Mouse (Mus musculus) gastrocnemius, adult 2 months (tissue): ENCODE results near the gene Pusl1. TPM values are rescaled to one million over a fixed set of nuclear protein-coding genes. Genes with fewer than 3 reads are reported as not detected.

ENCODE experiments used
- DNase-seq: peaks from one replicate; pipeline ENCODE4 v3.0.0; 2022
- H3K27ac ChIP-seq: fragments of 200-600 bp; 2 replicates; pipeline ENCODE4 v1.8.1; 2022; ENCODE audit warnings: mild to moderate bottlenecking
- H3K4me3 ChIP-seq: fragments of 200-600 bp; 2 replicates; pipeline ENCODE4 v1.8.1; 2022; ENCODE audit warnings: mild to moderate bottlenecking, moderate library complexity
- CTCF ChIP-seq: fragments of 200-600 bp; IDR thresholded peaks from 2 replicates; pipeline ENCODE4 v1.8.1; 2022; ENCODE audit warnings: antibody characterized with exemption, mild to moderate bottlenecking, moderate library complexity
- intact Hi-C: fragments of 180-260 bp; cut with DNase I; formaldehyde crosslinking; loops from one replicate; pipeline ENCODE4 v1.15.1; 2025
- microRNA-seq: library from miRNA; unstranded; fragments of <30 nt; microRNA quantifications from one replicate; pipeline ENCODE4 v1.2.0, GENCODE M21; 2021
- total RNA-seq, 2 experiments: library from RNA; stranded (reverse); gene quantifications; 2 replicates each; pipeline ENCODE4 v1.2.3; 2021

The Pusl1 gene
- total RNA-seq, 2 experiments from 2014 or later = 10.5 to 13.4 TPM

- Histone ChIP-seq H3K4me3 (peak overlapping the region; percentile 94), H3K27ac (peak overlapping the region; percentile 98)
- intact Hi-C loops = no loop called here
- DNase-seq = peak; percentile 89
- TF ChIP-seq CTCF = no peak
Observed at GRCm38 (mm10) chr4:155848434-155849095, 43.0 kb downstream of the Pusl1 start.

- peak overlapping the region; percentile 98 for H3K27ac ChIP-seq
- intact Hi-C loops = loop anchor here (2.0 kb wide), 2 partner anchors 15 to 45 kb away; no protein-coding TSS in a partner anchor
- DNase-seq = peak; percentile 80
Observed at GRCm38 (mm10) chr4:155847591-155848352, 43.8 kb downstream of the Pusl1 start.

GRCm38 (mm10) chr4:155846871-155847578 is 44.6 kb downstream of the Pusl1 start, which contains the start of gene Dvl1:
Gene Dvl1, plus strand, starts transcription at chr4:155847402.
- intact Hi-C loops = loop anchor here (2.0 kb wide), 2 partner anchors 14 to 46 kb away; no protein-coding TSS in a partner anchor
- peak; percentile 97 for DNase-seq
- Histone ChIP-seq H3K27ac (peak within 1 kb of the TSS; percentile 98), H3K4me3 (peak within 1 kb of the TSS; percentile 94)
- TF ChIP-seq CTCF = peak; percentile 64

More at GRCm38 (mm10) chr4:155847591-155848352, 43.8 kb downstream of the Pusl1 start:
- TF ChIP-seq CTCF = peak; percentile 3; the same call in 1 of the 2 replicates
- peak overlapping the region; percentile 94 for H3K4me3 ChIP-seq

- Histone ChIP-seq H3K4me3 (no peak overlapping the region), H3K27ac (no peak overlapping the region)
- intact Hi-C loops = no loop called here
- TF ChIP-seq CTCF = no peak
- no peak for DNase-seq
Observed at GRCm38 (mm10) chr4:155843231-155843630, 48.4 kb downstream of the Pusl1 start.

- intact Hi-C loops = no loop called here
- TF ChIP-seq CTCF = no peak
- peak overlapping the region; percentile 68 for H3K4me3 ChIP-seq
- peak overlapping the region; percentile 96 for H3K27ac ChIP-seq
- DNase-seq = peak; percentile 24
Observed at GRCm38 (mm10) chr4:155841651-155842270, 49.8 kb downstream of the Pusl1 start.

GRCm38 (mm10) chr4:155841003-155841454 is 50.6 kb downstream of the Pusl1 start:
- Histone ChIP-seq H3K4me3 (peak overlapping the region; percentile 68), H3K27ac (peak overlapping the region; percentile 96)
- intact Hi-C loops = no loop called here
- DNase-seq = peak; percentile 79
- TF ChIP-seq CTCF = peak; percentile 50

- Histone ChIP-seq H3K4me3 (peak overlapping the region; percentile 68), H3K27ac (peak overlapping the region; percentile 96)
- no peak for TF ChIP-seq CTCF
- intact Hi-C loops = no loop called here
- peak; percentile 74 for DNase-seq
Observed at GRCm38 (mm10) chr4:155840076-155841002, 51.2 kb downstream of the Pusl1 start.

GRCm38 (mm10) chr4:155839483-155839910 is 52.1 kb downstream of the Pusl1 start, which contains the start of gene Mxra8:
Gene Mxra8, plus strand, starts transcription at chr4:155839680.
- intact Hi-C loops = loop anchor here (10.0 kb wide), 1 partner anchor 105 kb away; the partner anchor contains the start of gene Ube2j2
- DNase-seq = peak; percentile 94
- H3K27ac ChIP-seq = peak within 1 kb of the TSS; percentile 96
- TF ChIP-seq CTCF = no peak
- peak within 1 kb of the TSS; percentile 68 for H3K4me3 ChIP-seq

GRCm38 (mm10) chr4:155838187-155839153 is 53.1 kb downstream of the Pusl1 start:
- H3K4me3 ChIP-seq = peak overlapping the region; percentile 68
- no peak for TF ChIP-seq CTCF
- intact Hi-C loops = loop anchor here (10.0 kb wide), 1 partner anchor 106 kb away; the partner anchor contains the start of gene Ube2j2
- H3K27ac ChIP-seq = peak overlapping the region; percentile 96
- DNase-seq = peak; percentile 80

Small RNA genes lying within 50 kb of the gene (microRNA-seq; reads per million reads assigned to microRNA genes)
- not detected for gene Gm22991

Other genes with a start within 250 kb of the Pusl1 start
- not detected for gene Gm10563, start 246.4 kb downstream of the Pusl1 start, total RNA-seq
- gene Mmp23, start 238.4 kb downstream of the Pusl1 start, total RNA-seq = 1 to 10 TPM in 1 of 2 experiments, under 1 TPM in 1; 0.64 to 3.0 TPM
- gene Mib2, start 222.6 kb downstream of the Pusl1 start, total RNA-seq = 10 to 100 TPM; 17.7 to 19.8 TPM
- 1 to 10 TPM; 1.0 to 1.5 TPM for gene Fndc10, start 197.4 kb downstream of the Pusl1 start, total RNA-seq
- gene Ssu72, start 187.0 kb downstream of the Pusl1 start, total RNA-seq = 10 to 100 TPM; 42.3 to 44.5 TPM
- under 1 TPM; 0.41 to 0.67 TPM for gene Tmem240, start 157.0 kb downstream of the Pusl1 start, total RNA-seq
- gene Atad3a, start 130.7 kb downstream of the Pusl1 start, total RNA-seq = 10 to 100 TPM; 25.4 to 35.3 TPM
- 1 to 10 TPM; 4.8 to 7.4 TPM for gene Vwa1, start 117.1 kb downstream of the Pusl1 start, total RNA-seq
- 1 to 10 TPM in 1 of 2 experiments, under 1 TPM in 1; 0.66 to 1.1 TPM for gene Tmem88b, start 105.9 kb downstream of the Pusl1 start, total RNA-seq
- not detected for gene Ankrd65, start 101.3 kb downstream of the Pusl1 start, total RNA-seq
- 10 to 100 TPM; 39.0 to 52.7 TPM for gene Mrpl20, start 88.9 kb downstream of the Pusl1 start, total RNA-seq
- gene Ccnl2, start 79.3 kb downstream of the Pusl1 start, total RNA-seq = 10 to 100 TPM; 26.4 to 27.0 TPM
- 10 to 100 TPM; 74.0 to 89.8 TPM for gene Aurkaip1, start 60.5 kb downstream of the Pusl1 start, total RNA-seq
- 10 to 100 TPM; 26.4 to 31.3 TPM for gene Mxra8, start 52.1 kb downstream of the Pusl1 start, total RNA-seq
- 100 to 1,000 TPM; 116 to 122 TPM for gene Dvl1, start 44.4 kb downstream of the Pusl1 start, total RNA-seq
- gene Tas1r3, start 28.4 kb downstream of the Pusl1 start, total RNA-seq = under 1 TPM; 0.11 to 0.23 TPM
- gene Cptp, start 22.3 kb downstream of the Pusl1 start, total RNA-seq = 10 to 100 TPM; 13.6 to 18.0 TPM
- gene Ints11, start 22.2 kb downstream of the Pusl1 start, total RNA-seq = 10 to 100 TPM; 14.9 to 17.3 TPM
- 1 to 10 TPM; 7.5 to 8.0 TPM for gene Acap3, start within 50 bp of the Pusl1 start, total RNA-seq
- 10 to 100 TPM; 62.8 to 64.5 TPM for gene Ube2j2, start 52.0 kb upstream of the Pusl1 start, total RNA-seq
- 10 to 100 TPM; 15.1 to 18.5 TPM for gene C1qtnf12, start 70.5 kb upstream of the Pusl1 start, total RNA-seq
- gene B3galt6, start 100.9 kb upstream of the Pusl1 start, total RNA-seq = 1 to 10 TPM in 1 of 2 experiments, under 1 TPM in 1; 0.92 to 2.0 TPM
- 10 to 100 TPM; 75.7 to 81.5 TPM for gene Sdf4, start 101.1 kb upstream of the Pusl1 start, total RNA-seq
- 1 to 10 TPM in 1 of 2 experiments, under 1 TPM in 1; 0.75 to 2.1 TPM for gene Tnfrsf4, start 122.1 kb upstream of the Pusl1 start, total RNA-seq
- gene Tnfrsf18, start 134.4 kb upstream of the Pusl1 start, total RNA-seq = not detected
- gene Ttll10, start 167.6 kb upstream of the Pusl1 start, total RNA-seq = not detected
- gene 9430015G10Rik, start 218.2 kb upstream of the Pusl1 start, total RNA-seq = 1 to 10 TPM; 1.9 to 2.3 TPM
- not detected for gene Rnf223, start 238.7 kb upstream of the Pusl1 start, total RNA-seq